Mouse (Mus musculus) cortical plate, adult 2 months (tissue): ENCODE results near the gene Map3k20. TPM values are rescaled to one million over a fixed set of nuclear protein-coding genes. Genes with fewer than 3 reads are reported as not detected.

Experiments
- H3K27ac ChIP-seq: fragments of 200-500 bp; 2 replicates; pipeline ENCODE4 v1.5.1; 2012; ENCODE audit warnings: low read length, control low read depth, inconsistent platforms; ENCODE audit not compliant: insufficient read depth
- H3K4me1 ChIP-seq: fragments of 200-500 bp; 2 replicates; pipeline ENCODE4 v1.6.1; 2011; ENCODE audit warnings: low read length; ENCODE audit not compliant: control insufficient read depth, insufficient read depth
- H3K4me3 ChIP-seq: fragments of 200-500 bp; 2 replicates; pipeline ENCODE4 v1.5.1; 2011; ENCODE audit warnings: mild to moderate bottlenecking, low read length, control low read depth; ENCODE audit not compliant: insufficient read depth
- CTCF ChIP-seq: fragments of 200-500 bp; IDR thresholded peaks from 2 replicates; pipeline ENCODE4 v1.5.1; 2011; ENCODE audit warnings: mild to moderate bottlenecking, control low read depth, low read length; ENCODE audit not compliant: insufficient read depth; ENCODE audit errors: extremely low read depth
- POLR2A ChIP-seq: fragments of 200-500 bp; IDR thresholded peaks from 2 replicates; pipeline ENCODE4 v1.6.1; 2011; ENCODE audit warnings: mild to moderate bottlenecking, low read length, control low read depth; ENCODE audit not compliant: insufficient read depth; ENCODE audit errors: extremely low read depth
- polyA plus RNA-seq: library from polyadenylated mRNA; depleted of rRNA; stranded (reverse); fragments of >200 nt; gene quantifications from 2 replicates; pipeline ENCODE4 v1.2.3, GENCODE M21; 2012

The Map3k20 gene
- polyA plus RNA-seq, 1 experiment, result 5.7 TPM

DNA sequence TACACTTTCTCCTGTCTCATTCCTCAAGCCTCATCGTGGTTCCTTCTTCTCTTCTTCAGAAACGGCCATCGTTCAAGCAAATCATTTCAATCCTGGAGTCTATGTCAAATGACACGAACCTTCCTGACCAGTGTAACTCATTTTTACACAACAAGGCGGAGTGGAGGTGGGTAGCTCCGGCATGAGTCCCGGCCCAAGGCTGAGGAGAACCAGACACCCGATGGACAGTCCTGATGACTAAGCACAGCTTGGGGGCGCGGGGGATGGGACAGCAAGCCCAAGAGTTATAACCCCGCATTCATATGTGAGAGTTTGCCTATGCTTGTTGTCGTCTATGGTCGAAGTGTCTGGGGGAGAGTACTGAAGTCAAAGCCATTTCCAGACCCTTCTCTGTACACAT is 104.0 kb downstream of the Map3k20 start:
- no peak overlapping the region for H3K27ac ChIP-seq
- no peak overlapping the region for H3K4me3 ChIP-seq
- no peaks in the 10 kb centered on the region for H3K4me1 ChIP-seq
- TF ChIP-seq POLR2A, result no peak
- TF ChIP-seq CTCF, result no peak

DNA sequence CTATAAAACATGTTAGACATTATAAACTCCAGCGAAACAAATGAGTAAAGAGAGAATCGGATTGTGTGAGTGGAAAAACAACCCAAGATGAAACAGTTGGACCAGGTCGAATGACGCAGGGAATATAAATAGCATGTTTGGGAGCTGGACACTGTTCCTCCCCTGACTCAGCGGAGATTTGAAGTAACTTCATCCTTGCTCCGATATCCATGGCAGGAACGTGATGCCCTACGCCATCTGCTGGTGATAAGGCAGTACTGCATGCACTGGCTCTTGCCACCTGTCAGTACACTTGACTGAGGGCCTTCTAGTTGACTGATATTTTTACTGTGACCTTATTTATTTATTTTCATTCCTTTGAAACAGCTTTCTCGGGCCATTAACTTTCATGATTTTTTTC is 104.5 kb downstream of the Map3k20 start:
- no peaks in the 10 kb centered on the region for H3K4me1 ChIP-seq
- no peak overlapping the region for H3K27ac ChIP-seq
- TF ChIP-seq POLR2A (no peak), CTCF (peak; percentile 99)
- no peak overlapping the region for H3K4me3 ChIP-seq

DNA sequence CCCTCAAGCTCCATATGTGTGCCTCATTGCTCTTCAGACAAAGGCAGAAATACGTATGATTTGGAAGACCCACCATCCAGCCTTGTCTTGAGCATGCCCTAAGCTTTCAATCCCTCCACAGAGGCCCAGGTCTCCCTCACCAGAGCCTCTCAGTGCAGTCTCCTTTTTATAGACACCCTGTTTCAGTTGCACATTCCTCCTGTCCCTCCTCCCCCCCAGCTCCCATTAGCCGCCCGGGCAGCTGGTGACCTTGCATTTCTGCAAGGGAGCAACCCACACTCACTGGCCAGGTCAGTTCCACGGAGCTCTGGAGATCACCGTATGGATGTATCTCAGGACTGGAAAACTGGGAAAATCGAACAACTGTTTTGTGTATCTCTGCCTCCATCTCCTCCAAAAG is 105.0 kb downstream of the Map3k20 start:
- Histone ChIP-seq H3K4me1 (no peaks in the 10 kb centered on the region), H3K27ac (no peak overlapping the region), H3K4me3 (no peak overlapping the region)
- TF ChIP-seq POLR2A (no peak), CTCF (no peak)

DNA sequence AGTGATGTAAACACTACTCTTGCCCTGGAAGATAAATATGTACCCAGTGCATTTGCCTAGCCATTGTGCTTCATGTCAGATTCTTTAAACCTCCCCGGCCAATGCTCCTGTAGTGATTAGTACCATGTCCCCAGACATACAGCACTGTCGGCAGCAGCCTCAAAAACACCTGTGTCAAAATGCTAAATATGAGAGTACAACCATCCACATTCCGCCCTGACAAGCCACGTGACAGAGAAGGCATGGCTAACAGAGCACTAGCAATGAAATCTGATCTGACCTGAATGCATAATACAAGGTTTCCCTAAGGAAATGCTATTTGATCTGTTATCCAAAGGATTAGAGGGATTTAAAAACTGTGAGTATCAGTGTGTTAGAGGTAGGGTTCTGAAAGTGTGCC is 105.6 kb downstream of the Map3k20 start:
- no peak overlapping the region for H3K4me3 ChIP-seq
- no peak for TF ChIP-seq POLR2A
- TF ChIP-seq CTCF, result no peak
- no peak overlapping the region for H3K27ac ChIP-seq
- no peaks in the 10 kb centered on the region for H3K4me1 ChIP-seq

DNA sequence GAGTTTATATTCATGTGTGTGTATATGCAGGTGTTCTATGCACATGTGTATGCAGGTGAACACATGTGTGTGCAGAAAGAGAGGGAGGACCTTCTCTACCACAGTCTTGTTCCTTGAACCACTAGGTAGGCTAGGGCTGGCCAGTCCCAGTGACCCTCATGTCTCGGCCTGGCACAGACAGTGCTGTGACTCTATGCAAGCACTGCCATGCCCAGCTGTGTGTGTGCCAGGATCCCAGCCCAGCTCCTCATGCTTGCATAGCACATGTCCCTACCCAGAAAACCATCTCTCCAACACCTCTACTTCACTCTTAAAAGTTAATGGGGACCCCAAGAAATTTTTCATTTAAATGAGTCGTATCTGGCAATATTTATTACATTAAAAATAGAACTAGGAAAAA is 106.3 kb downstream of the Map3k20 start:
- Histone ChIP-seq H3K27ac (no peak overlapping the region), H3K4me1 (no peaks in the 10 kb centered on the region), H3K4me3 (no peak overlapping the region)
- TF ChIP-seq CTCF (no peak), POLR2A (no peak)

GRCm38 (mm10) chr2:72392316-72392715 is 106.9 kb downstream of the Map3k20 start:
- TF ChIP-seq CTCF (no peak), POLR2A (no peak)
- H3K4me1 ChIP-seq, result no peaks in the 10 kb centered on the region
- no peak overlapping the region for H3K4me3 ChIP-seq
- no peak overlapping the region for H3K27ac ChIP-seq

DNA sequence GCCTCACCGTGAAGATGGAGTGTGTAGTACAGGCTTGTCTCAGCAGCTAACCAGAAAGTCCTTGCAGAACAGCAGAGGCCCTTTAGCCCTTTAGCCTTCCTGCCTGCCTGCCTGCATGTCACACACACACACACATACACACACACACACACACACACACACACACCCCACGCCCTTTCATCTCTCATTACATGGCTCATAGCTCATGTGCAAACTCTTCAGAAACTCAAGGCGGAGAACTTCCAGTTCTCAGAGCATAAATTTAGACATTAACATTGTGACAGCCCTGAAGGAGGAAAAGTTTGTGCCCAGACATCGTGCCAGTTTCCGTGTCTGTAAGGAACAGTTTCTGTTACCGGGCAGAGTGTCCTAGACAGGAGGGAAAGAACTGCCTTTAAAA is 111.5 kb downstream of the Map3k20 start:
- H3K4me3 ChIP-seq, result no peak overlapping the region
- no peak overlapping the region for H3K27ac ChIP-seq
- TF ChIP-seq POLR2A (no peak), CTCF (no peak)
- no peaks in the 10 kb centered on the region for H3K4me1 ChIP-seq

- Histone ChIP-seq H3K27ac (no peak overlapping the region), H3K4me1 (no peaks in the 10 kb centered on the region), H3K4me3 (no peak overlapping the region)
- peak; percentile 40 for TF ChIP-seq CTCF
- no peak for TF ChIP-seq POLR2A
Observed at GRCm38 (mm10) chr2:72398227-72398626, 112.8 kb downstream of the Map3k20 start.

DNA sequence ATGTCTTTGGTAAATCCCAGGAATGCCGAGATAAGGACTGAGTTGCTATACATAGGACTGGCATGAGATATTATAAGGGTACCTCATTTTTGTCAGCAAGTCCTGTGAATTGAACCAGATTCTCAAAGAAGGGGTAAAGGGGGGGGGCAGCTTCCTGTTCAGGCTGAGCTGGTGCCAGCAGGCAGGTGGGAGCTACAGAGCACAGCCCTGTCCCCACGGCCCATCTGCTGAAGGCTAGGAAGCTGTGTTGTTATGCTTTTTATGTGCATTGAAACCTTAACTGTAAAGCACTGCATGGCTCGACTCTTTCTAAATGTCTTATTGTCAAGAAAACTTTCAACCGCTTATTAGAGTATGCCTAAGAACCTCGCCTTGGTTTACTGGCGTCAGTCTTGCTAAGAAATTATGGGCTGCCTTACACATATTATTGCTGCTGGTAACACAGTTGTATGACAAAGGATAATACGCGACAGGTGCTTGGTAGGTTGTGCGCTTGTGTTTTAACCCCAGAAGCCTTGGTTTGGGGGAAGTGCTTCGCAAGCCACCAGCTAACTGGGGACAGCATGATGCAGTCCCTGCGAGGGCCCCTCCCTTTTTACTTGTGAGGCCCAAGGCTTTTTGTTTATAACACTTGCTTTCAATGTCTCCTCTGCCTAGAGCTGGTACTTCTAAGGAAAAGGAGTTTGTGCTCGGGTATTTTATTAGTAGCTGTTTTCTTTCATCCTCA is 114.2 kb downstream of the Map3k20 start:
- Histone ChIP-seq H3K4me3 (no peak overlapping the region), H3K27ac (no peak overlapping the region), H3K4me1 (no peaks in the 10 kb centered on the region)
- TF ChIP-seq POLR2A (no peak), CTCF (no peak)

DNA sequence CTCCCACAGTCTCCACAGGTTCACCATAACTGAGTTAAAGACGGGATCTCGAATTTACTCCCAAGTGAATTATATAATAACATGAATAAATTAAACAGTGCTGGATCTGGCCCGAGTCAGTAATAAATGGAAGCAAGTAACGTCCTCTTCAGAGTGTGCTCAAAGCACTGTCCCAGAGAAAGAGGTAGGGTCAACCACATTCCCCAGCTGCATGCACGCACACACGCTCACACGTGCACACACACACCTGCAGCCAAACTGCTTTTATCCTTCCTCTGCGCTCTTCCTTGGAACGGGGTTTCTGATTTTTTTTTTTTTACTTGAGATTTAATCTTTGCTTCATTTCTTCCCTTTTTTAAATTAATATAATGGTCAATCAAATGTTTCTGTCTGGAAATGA is 115.9 kb downstream of the Map3k20 start:
- TF ChIP-seq CTCF, result no peak
- H3K4me1 ChIP-seq, result no peaks in the 10 kb centered on the region
- H3K4me3 ChIP-seq, result no peak overlapping the region
- H3K27ac ChIP-seq, result no peak overlapping the region
